Mouse (Mus musculus): ENCODE results near the gene Gm20388. TPM values are rescaled to one million over a fixed set of nuclear protein-coding genes. Genes with fewer than 3 reads are reported as not detected.

The Gm20388 gene
- polyA plus RNA-seq, 1 experiment from 2014 or later: not detected

GRCm38 (mm10) chr8:121811931-121812570 is 1901.4 kb downstream of the Gm20388 start:
- 91% methylated on average over 12 of the region's 12 CpGs for WGBS
- H3K4me2 ChIP-seq (replicated peaks; ENCODE audit: low read depth): no peak overlapping the region
- ATAC-seq: no peak
- H3K27me3 ChIP-seq (replicated peaks; ENCODE audit: control insufficient read depth, insufficient read depth, low read length): no peaks in the 10 kb centered on the region
- peaks cover 33% of the 10 kb centered on the region; the same call in 1 of the 2 replicates for H3K36me3 ChIP-seq (ENCODE audit: control insufficient read depth, insufficient read depth)
- H3K9ac ChIP-seq (ENCODE audit: low read depth, low read length): no peak overlapping the region
- TF ChIP-seq CTCF (IDR thresholded peaks at IDR 0.05; ENCODE audit: low read depth): no peak
- H3K4me1 ChIP-seq (replicated peaks; ENCODE audit: control insufficient read depth, insufficient read depth, low read length): no peaks in the 10 kb centered on the region
- no peak overlapping the region for H3K4me3 ChIP-seq (ENCODE audit: low read depth, low read length)
- no peak overlapping the region for H3K27ac ChIP-seq (ENCODE audit: low read depth, low read length)
- no peaks in the 10 kb centered on the region for H3K9me3 ChIP-seq (ENCODE audit: control insufficient read depth)

- Histone ChIP-seq H3K9ac (ENCODE audit: low read depth, low read length) (no peak overlapping the region), H3K4me3 (ENCODE audit: low read depth, low read length) (no peak overlapping the region), H3K27ac (ENCODE audit: low read depth, low read length) (no peak overlapping the region), H3K4me1 (replicated peaks; ENCODE audit: control insufficient read depth, insufficient read depth, low read length) (no peaks in the 10 kb centered on the region), H3K27me3 (replicated peaks; ENCODE audit: control insufficient read depth, insufficient read depth, low read length) (no peaks in the 10 kb centered on the region), H3K4me2 (replicated peaks; ENCODE audit: low read depth) (no peak overlapping the region), H3K36me3 (ENCODE audit: control insufficient read depth, insufficient read depth) (peaks cover 37% of the 10 kb centered on the region; the same call in 1 of the 2 replicates), H3K9me3 (ENCODE audit: control insufficient read depth) (no peaks in the 10 kb centered on the region)
- WGBS: 80% methylated on average over 7 of the region's 7 CpGs
- no peak for TF ChIP-seq CTCF (IDR thresholded peaks at IDR 0.05; ENCODE audit: low read depth)
- ATAC-seq: no peak
Observed at GRCm38 (mm10) chr8:121818226-121818625, 1907.6 kb downstream of the Gm20388 start.

GRCm38 (mm10) chr8:121820840-121821239 is 1910.2 kb downstream of the Gm20388 start:
- no peak overlapping the region for H3K4me3 ChIP-seq (ENCODE audit: low read depth, low read length)
- H3K9me3 ChIP-seq (ENCODE audit: control insufficient read depth): no peaks in the 10 kb centered on the region
- 93% methylated on average over 6 of the region's 6 CpGs for WGBS
- H3K4me1 ChIP-seq (replicated peaks; ENCODE audit: control insufficient read depth, insufficient read depth, low read length): no peaks in the 10 kb centered on the region
- H3K27ac ChIP-seq (ENCODE audit: low read depth, low read length): no peak overlapping the region
- TF ChIP-seq CTCF (IDR thresholded peaks at IDR 0.05; ENCODE audit: low read depth): no peak
- H3K36me3 ChIP-seq (ENCODE audit: control insufficient read depth, insufficient read depth): peaks cover 22% of the 10 kb centered on the region; the same call in 1 of the 2 replicates
- no peaks in the 10 kb centered on the region for H3K27me3 ChIP-seq (replicated peaks; ENCODE audit: control insufficient read depth, insufficient read depth, low read length)
- no peak overlapping the region for H3K4me2 ChIP-seq (replicated peaks; ENCODE audit: low read depth)
- no peak for ATAC-seq
- H3K9ac ChIP-seq (ENCODE audit: low read depth, low read length): no peak overlapping the region

- no peaks in the 10 kb centered on the region for H3K4me1 ChIP-seq (replicated peaks; ENCODE audit: control insufficient read depth, insufficient read depth, low read length)
- no peak overlapping the region for H3K4me3 ChIP-seq (ENCODE audit: low read depth, low read length)
- no peak for ATAC-seq
- H3K9ac ChIP-seq (ENCODE audit: low read depth, low read length): no peak overlapping the region
- H3K27ac ChIP-seq (ENCODE audit: low read depth, low read length): no peak overlapping the region
- H3K9me3 ChIP-seq (ENCODE audit: control insufficient read depth): no peaks in the 10 kb centered on the region
- no peak overlapping the region for H3K4me2 ChIP-seq (replicated peaks; ENCODE audit: low read depth)
- no peak for TF ChIP-seq CTCF (IDR thresholded peaks at IDR 0.05; ENCODE audit: low read depth)
- H3K36me3 ChIP-seq (ENCODE audit: control insufficient read depth, insufficient read depth): peaks cover 22% of the 10 kb centered on the region; the same call in 1 of the 2 replicates
- H3K27me3 ChIP-seq (replicated peaks; ENCODE audit: control insufficient read depth, insufficient read depth, low read length): no peaks in the 10 kb centered on the region
- 89% methylated on average over 11 of the region's 11 CpGs for WGBS
Observed at GRCm38 (mm10) chr8:121821320-121821719, 1910.7 kb downstream of the Gm20388 start.

GRCm38 (mm10) chr8:121821770-121822169 is 1911.1 kb downstream of the Gm20388 start:
- Histone ChIP-seq H3K36me3 (ENCODE audit: control insufficient read depth, insufficient read depth) (peaks cover 22% of the 10 kb centered on the region; the same call in 1 of the 2 replicates), H3K27ac (ENCODE audit: low read depth, low read length) (no peak overlapping the region), H3K9ac (ENCODE audit: low read depth, low read length) (no peak overlapping the region), H3K27me3 (replicated peaks; ENCODE audit: control insufficient read depth, insufficient read depth, low read length) (no peaks in the 10 kb centered on the region), H3K9me3 (ENCODE audit: control insufficient read depth) (no peaks in the 10 kb centered on the region), H3K4me3 (ENCODE audit: low read depth, low read length) (no peak overlapping the region), H3K4me1 (replicated peaks; ENCODE audit: control insufficient read depth, insufficient read depth, low read length) (no peaks in the 10 kb centered on the region), H3K4me2 (replicated peaks; ENCODE audit: low read depth) (no peak overlapping the region)
- WGBS: 91% methylated on average over 9 of the region's 9 CpGs
- ATAC-seq: no peak
- TF ChIP-seq CTCF (IDR thresholded peaks at IDR 0.05; ENCODE audit: low read depth): no peak

- Histone ChIP-seq H3K27me3 (replicated peaks; ENCODE audit: control insufficient read depth, insufficient read depth, low read length) (no peaks in the 10 kb centered on the region), H3K9ac (ENCODE audit: low read depth, low read length) (no peak overlapping the region), H3K4me2 (replicated peaks; ENCODE audit: low read depth) (no peak overlapping the region), H3K27ac (ENCODE audit: low read depth, low read length) (no peak overlapping the region), H3K4me3 (ENCODE audit: low read depth, low read length) (no peak overlapping the region), H3K36me3 (ENCODE audit: control insufficient read depth, insufficient read depth) (no peaks in the 10 kb centered on the region), H3K9me3 (ENCODE audit: control insufficient read depth) (no peaks in the 10 kb centered on the region), H3K4me1 (replicated peaks; ENCODE audit: control insufficient read depth, insufficient read depth, low read length) (peaks cover 6% of the 10 kb centered on the region; the same call in 1 of the 2 replicates)
- 89% methylated on average over 5 of the region's 5 CpGs for WGBS
- no peak for TF ChIP-seq CTCF (IDR thresholded peaks at IDR 0.05; ENCODE audit: low read depth)
- no peak for ATAC-seq
Observed at GRCm38 (mm10) chr8:121827726-121828125, 1917.1 kb downstream of the Gm20388 start.
